Mouse (Mus musculus): ENCODE measurements around the gene Trim33. TPM values are rescaled to one million over a fixed set of nuclear protein-coding genes. Genes with fewer than 3 reads are reported as not detected.

The Trim33 gene
- total and polyA plus RNA-seq, 3 experiments, result 20.2 to 30.4 TPM; not detected in 1

Other genes with a start within 250 kb of the Trim33 start
- gene Nras, start 221.0 kb upstream of the Trim33 start, total RNA-seq (2012; rRNA removed), result 92.0 and 95.9 TPM in 2 replicates
- 100 to 1,000 TPM in 1 of 2 experiments, 10 to 100 TPM in 1; 95.3 to 193 TPM for gene Nras, start 221.0 kb upstream of the Trim33 start, polyA plus RNA-seq (2012; ENCODE audit: insufficient read depth in 1 of 2, insufficient read length in 2 of 2, low read depth in 1 of 2, low replicate concordance in 2 of 2, missing spikeins in 1 of 2)
- gene Ampd1, start 205.3 kb upstream of the Trim33 start, total RNA-seq (2012; rRNA removed), result 0.08 TPM in 1 of 2 replicates, not detected in the other
- gene Ampd1, start 205.3 kb upstream of the Trim33 start, polyA plus RNA-seq (2012; ENCODE audit: insufficient read depth in 1 of 2, insufficient read length in 2 of 2, low read depth in 1 of 2, low replicate concordance in 2 of 2, missing spikeins in 1 of 2), result under 1 TPM in 1 of 2 experiments, not detected in 1; 0.18 TPM
- gene Dennd2c, start 176.7 kb upstream of the Trim33 start, total RNA-seq (2012; rRNA removed), result 5.0 and 5.2 TPM in 2 replicates
- gene Dennd2c, start 176.7 kb upstream of the Trim33 start, polyA plus RNA-seq (2012; ENCODE audit: insufficient read depth in 1 of 2, insufficient read length in 2 of 2, low read depth in 1 of 2, low replicate concordance in 2 of 2, missing spikeins in 1 of 2), result 1 to 10 TPM in 1 of 2 experiments, not detected in 1; 8.0 TPM
- 115 and 117 TPM in 2 replicates for gene Bcas2, start 107.6 kb upstream of the Trim33 start, total RNA-seq (2012; rRNA removed)
- gene Bcas2, start 107.6 kb upstream of the Trim33 start, polyA plus RNA-seq (2012; ENCODE audit: insufficient read depth in 1 of 2, insufficient read length in 2 of 2, low read depth in 1 of 2, low replicate concordance in 2 of 2, missing spikeins in 1 of 2), result 100 to 1,000 TPM in 1 of 2 experiments, not detected in 1; 166 TPM

Data from MEL (cell line).